Mouse (Mus musculus) adrenal gland, adult 18-20 months (tissue): Measurements from ENCODE around the gene Shq1. TPM values are rescaled to one million over a fixed set of nuclear protein-coding genes. Genes with fewer than 3 reads are reported as not detected.

Experiments
- DNase-seq, 2 experiments: peaks; one replicate each; pipeline ENCODE4 v3.0.0; 2021 to 2022; ENCODE audit warnings: low spot score in 2 of 2
- total RNA-seq, 2 experiments: library from RNA; stranded (reverse); gene quantifications; 1 replicate in 1 of 2; 2 replicates in 1 of 2; pipeline ENCODE4 v1.2.3; 2021

Gene Shq1
- total RNA-seq, 2 experiments from 2014 or later = 9.0 to 10.6 TPM

GRCm38 (mm10) chr6:100537042-100537441, 133.9 kb downstream of the Shq1 start:
- no peak for DNase-seq

GRCm38 (mm10) chr6:100533364-100533763, 137.6 kb downstream of the Shq1 start:
- DNase-seq = no peak

- DNase-seq = no peak
These were observed 138.6 kb downstream of the Shq1 start for GRCm38 (mm10) chr6:100532326-100532725.

- DNase-seq = no peak
These were observed 141.3 kb downstream of the Shq1 start for GRCm38 (mm10) chr6:100529673-100530072.

- no peak for DNase-seq
These were observed 142.4 kb downstream of the Shq1 start for GRCm38 (mm10) chr6:100528556-100528955.

GRCm38 (mm10) chr6:100527972-100528371, 143.0 kb downstream of the Shq1 start:
- DNase-seq = no peak

- no peak for DNase-seq
These were observed 143.8 kb downstream of the Shq1 start for GRCm38 (mm10) chr6:100527161-100527560.

GRCm38 (mm10) chr6:100526066-100526465, 144.9 kb downstream of the Shq1 start:
- DNase-seq = no peak

GRCm38 (mm10) chr6:100525496-100525895, 145.5 kb downstream of the Shq1 start:
- DNase-seq = no peak

GRCm38 (mm10) chr6:100522495-100522894, 148.5 kb downstream of the Shq1 start:
- DNase-seq = no peak

GRCm38 (mm10) chr6:100521615-100522398, 149.2 kb downstream of the Shq1 start:
- DNase-seq = no peak

- DNase-seq = no peak
These were observed 150.3 kb downstream of the Shq1 start for GRCm38 (mm10) chr6:100520558-100521099.

GRCm38 (mm10) chr6:100519837-100520236, 151.1 kb downstream of the Shq1 start:
- DNase-seq = no peak

Other genes starting within 250 kb of the Shq1 start
- under 1 TPM; 0.30 to 0.80 TPM for gene Gxylt2, start 33.6 kb upstream of the Shq1 start, total RNA-seq
- gene Ppp4r2, start 162.5 kb upstream of the Shq1 start, total RNA-seq = 10 to 100 TPM; 87.4 to 92.1 TPM